Mouse (Mus musculus) liver, postnatal 0 days (tissue): ENCODE data around the gene Dppa5a.

Experiments
- CTCF ChIP-seq: sonication (generic); IDR thresholded peaks from 2 replicates; pipeline ENCODE4 v1.5.1; 2016; ENCODE audit warnings: antibody characterized with exemption, low read depth
- EP300 ChIP-seq: IDR thresholded peaks from 2 replicates; pipeline ENCODE4 v1.6.1; 2016; ENCODE audit warnings: antibody characterized with exemption, low read depth, mild to moderate bottlenecking

DNA sequence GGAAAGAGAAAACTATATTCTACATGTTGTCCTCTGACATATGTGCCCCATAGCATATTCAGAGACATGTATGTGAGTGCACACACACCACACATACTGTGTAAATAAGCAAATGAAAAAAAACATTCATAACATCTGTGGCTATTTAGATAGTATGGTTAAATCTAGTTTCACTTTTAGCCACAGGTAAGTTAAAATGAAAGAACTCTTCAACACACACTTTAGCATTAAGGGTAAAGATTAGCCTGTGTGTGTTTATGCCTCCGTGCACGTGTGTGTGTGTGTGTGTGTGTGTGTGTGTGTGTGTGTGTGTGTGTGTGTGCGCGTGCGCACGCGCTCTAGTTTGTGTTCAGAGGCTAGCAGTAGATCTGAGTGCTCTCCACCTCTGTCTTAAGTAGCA, 33.6 kb upstream of the Dppa5a start:
- no peak for TF ChIP-seq CTCF
- no peak for TF ChIP-seq EP300
